Mouse (Mus musculus): Measurements from ENCODE around the gene Ncapd2. TPM values are rescaled to one million over a fixed set of nuclear protein-coding genes. Genes with fewer than 3 reads are reported as not detected.
A peak's percentile ranks its signal among the peaks of the same experiment; 100 is the strongest.

The Ncapd2 gene
- 100 to 1,000 TPM; 101 to 111 TPM for total RNA-seq (2021)

GRCm38 (mm10) chr6:125191332-125192015 is at the start of gene Ncapd2, which contains the start of gene Mrpl51:
TSS of gene Ncapd2 (minus strand) at chr6:125191701.
TSS of gene Mrpl51 (plus strand) at chr6:125191801.
- DNase-seq, result peak; percentile 98

GRCm38 (mm10) chr6:125240617-125241016 is 49.1 kb upstream of the Ncapd2 start:
- no peak for DNase-seq

- no peak for DNase-seq
Observed at GRCm38 (mm10) chr6:125239547-125239946, 48.0 kb upstream of the Ncapd2 start.

DNA sequence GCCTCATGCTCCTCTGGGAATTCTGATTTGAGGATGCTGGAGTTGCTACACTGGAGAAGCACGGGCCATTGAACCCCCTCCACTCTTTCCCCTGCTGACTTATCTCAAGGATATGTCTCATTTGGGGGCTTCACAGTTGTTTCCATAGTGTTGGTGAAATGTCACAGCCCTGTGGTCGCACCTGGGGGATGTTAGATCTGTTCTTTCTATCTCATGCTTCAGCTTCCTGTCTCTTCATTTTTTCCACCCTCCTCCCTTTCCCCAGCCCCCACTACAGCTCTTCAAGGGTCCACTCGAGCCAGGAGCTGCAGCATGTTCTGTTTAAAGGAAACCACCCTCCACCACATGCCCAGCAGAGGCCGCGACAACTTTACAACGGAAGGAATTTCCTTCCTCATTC is 46.9 kb upstream of the Ncapd2 start:
- no peak for DNase-seq

DNA sequence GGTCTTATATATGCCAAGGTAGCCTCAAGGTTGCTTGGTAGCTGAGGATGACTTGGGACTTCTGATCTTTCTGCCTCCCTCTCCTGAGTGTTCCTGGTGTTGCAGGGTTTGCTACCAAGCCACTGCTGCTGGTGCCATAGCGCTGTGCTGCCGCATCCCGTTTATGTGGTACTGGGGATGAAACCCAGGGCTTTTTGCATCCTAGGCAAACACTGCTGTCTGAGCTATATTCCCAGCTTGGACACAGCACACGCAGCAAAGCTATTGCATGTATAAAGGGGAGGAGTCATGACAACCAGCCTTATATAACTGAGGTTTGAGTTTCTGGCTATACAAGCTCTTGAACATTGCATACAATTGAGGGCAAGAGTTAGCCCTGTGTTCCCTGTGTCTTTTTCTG is 45.9 kb upstream of the Ncapd2 start:
- DNase-seq, result no peak

DNA sequence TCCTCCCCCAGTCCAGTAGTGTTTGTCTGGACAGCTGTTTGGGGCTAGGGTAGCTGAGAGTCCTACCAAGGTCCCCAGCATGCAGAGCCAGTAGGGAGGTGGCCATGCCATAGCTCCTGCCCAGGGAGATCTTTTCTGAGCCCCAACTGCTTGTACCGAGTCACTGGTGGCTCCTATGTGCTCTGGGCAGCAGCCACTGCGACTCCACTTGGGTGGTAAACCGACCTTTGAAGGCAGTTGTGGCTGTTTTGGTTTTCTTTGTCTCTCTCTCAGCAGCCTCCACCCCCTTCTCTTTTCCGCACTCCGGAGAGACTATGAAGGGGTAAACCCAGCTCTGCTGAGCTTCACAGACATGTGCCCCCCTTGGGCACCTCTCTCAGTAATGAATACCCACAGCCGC is 45.3 kb upstream of the Ncapd2 start, which contains the start of gene Cd27:
Gene Cd27 (minus strand): TSS at position 229 of the 400 bp plus-strand sequence.
- no peak for DNase-seq

- DNase-seq, result no peak
Observed at GRCm38 (mm10) chr6:125236341-125236740, 44.8 kb upstream of the Ncapd2 start.

GRCm38 (mm10) chr6:125234520-125234828 is 43.0 kb upstream of the Ncapd2 start:
- no peak for DNase-seq

- DNase-seq, result peak; percentile 33
Observed at GRCm38 (mm10) chr6:125233816-125234519, 42.5 kb upstream of the Ncapd2 start.

DNA sequence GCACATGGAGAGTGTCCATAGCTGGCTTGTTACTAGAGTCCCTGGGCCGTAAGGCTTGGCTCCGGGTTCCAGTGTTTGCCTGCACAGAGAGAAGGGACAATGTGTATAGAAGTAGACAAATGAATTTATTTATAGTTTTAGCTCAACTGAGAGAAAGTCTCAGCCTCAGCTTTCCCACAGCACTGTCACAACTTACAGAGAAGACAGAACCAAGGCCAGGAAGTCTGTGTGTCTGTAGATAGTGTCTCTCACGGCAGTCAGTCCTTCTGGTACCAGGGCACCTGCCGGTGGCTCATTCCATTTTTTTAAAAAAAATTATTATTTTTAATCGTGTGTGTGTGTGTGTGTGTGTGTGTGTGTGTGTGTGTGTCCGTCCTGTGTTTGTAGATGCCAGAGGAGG is 41.0 kb upstream of the Ncapd2 start:
- no peak for DNase-seq

DNA sequence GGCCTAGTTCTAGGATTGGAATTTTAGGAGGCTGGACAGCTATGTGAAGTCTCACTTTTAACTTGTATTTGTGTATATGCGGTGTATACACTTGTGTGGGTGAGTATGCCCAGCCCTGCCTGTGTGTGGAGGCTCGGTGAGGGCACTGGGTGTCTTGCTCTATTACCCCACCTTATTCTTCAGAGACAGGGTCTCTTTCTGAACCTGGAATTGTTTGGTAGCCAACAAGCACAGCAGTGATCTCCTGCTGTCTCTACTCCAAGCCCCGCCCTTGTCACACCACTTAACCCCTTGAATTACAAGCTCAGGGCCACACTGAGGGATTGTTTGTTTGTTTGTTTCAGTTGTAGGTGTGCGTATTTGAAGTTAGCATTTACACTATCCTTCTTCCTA is 40.5 kb upstream of the Ncapd2 start:
- no peak for DNase-seq

DNA sequence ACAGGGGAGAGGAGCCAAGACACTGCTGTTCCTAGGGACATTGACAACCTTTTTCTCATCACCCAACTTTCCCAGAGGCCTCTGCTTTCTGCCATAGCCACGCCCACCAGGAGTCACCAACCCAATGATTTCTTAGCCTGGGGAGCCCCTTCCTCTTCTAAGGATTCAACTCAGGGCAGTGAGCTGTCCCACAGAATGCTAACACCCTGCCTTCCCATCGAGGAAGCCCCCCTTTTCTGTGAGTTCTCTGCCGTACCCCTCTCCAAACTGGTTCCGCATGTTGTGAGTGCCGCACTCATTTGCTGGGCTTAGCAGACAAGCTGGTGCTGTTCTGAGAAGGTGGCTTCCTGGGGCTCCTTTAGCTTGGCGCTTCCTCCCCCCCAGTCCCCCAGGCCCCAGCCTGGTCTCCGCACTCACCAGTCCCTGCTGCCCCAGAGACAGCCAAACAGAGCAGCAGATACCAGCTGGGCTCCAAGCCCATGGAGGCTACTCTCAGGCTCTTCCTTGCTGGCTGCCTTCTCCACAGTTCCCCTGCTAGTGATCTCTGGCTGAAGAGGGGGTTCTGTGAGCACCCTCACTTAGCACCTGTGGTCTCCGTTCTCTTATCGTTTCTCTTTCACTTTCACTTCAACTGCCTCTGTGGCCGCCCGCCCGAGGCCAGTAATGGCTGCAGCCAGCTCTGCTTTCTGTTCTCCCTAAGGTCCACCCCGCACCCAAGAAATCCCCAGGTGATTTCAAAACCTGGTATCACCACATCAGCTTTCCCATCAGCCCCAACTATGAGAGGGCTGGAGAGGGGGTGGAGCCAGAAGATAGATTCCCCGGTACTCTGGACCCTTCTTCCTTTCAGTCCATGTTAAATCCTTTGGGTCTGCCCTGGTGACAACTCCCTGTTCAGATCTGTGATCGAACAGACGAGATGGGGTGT is 39.9 kb upstream of the Ncapd2 start, which contains the start of gene Tapbpl:
Gene Tapbpl (minus strand): TSS at position 744 of the 928 bp plus-strand sequence.
- peak; percentile 69 for DNase-seq

DNA sequence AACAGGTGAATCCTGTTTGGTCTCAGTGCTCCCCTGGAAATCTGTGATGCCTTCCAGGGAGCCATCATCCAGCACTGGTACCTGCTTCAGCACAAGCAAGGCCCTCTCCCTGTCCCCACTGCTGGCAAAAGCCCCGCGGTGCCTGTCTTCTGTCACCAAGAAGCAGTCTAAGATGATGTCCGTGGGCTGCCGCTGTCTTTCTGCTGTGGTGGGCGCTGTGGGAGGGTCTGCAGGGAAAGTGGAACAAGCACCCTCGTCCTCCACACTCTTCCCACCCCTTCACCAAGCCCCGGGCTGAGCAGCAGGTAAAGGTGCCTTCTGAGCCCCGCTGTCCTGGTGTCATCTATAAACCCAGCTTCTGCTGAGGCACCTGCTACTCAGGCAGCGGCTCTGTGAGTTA is 39.1 kb upstream of the Ncapd2 start:
- DNase-seq, result no peak

- DNase-seq, result no peak
Observed at GRCm38 (mm10) chr6:125225518-125226115, 34.1 kb upstream of the Ncapd2 start.

GRCm38 (mm10) chr6:125222577-125222976 is 31.1 kb upstream of the Ncapd2 start:
- DNase-seq, result no peak

- DNase-seq, result no peak
Observed at GRCm38 (mm10) chr6:125222146-125222545, 30.6 kb upstream of the Ncapd2 start.

DNA sequence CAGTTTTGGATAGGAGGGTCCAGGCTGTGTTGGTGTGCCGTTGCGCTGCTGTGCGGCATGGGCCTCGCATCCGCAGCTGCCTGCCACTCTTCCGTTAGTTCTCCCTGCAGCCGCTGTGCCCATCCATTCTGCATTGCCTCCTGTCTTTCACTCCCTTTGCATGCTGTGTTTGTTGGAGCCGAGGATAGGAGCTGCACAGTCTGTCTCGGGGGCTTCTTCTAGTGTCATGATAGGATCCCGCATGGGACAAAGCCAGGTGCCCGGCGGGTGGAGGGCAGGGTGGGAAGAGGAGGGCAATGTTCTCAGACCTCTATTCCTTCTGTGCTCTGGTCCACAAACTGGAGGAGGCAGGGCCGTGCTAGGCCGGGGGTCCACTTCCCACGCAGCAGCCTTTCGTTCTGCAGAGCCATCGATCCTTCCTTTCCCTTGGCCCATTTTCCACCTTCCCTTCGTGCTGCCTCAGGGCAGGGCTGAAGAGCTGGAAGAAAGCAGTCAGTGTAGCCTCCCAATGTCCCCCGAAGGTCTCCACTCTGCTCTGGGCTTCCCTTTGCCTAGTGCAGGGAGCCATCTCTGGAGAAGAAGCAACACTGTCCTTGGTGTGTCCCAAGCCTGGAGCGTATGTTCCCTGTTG is 29.7 kb upstream of the Ncapd2 start:
- DNase-seq, result no peak

DNA sequence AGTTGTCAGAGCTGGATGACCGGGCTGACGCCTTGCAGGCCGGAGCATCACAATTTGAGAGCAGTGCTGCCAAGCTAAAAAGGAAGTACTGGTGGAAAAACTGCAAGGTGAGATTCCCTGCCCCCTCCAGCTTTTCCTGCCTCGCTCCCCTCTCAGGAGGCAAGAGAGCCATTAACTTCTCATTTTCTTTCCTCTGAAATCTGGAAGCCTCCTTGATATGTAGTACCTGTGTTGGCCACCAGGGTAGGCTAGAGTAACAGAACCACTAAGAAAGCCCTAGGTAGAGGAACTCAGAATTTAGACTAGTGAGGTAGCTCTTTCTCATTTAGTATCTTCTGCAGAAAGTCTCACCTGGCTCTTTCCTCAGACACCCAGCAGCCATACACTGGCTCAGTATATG is 27.5 kb upstream of the Ncapd2 start:
- DNase-seq, result peak; percentile 76

GRCm38 (mm10) chr6:125217899-125218298 is 26.4 kb upstream of the Ncapd2 start:
- no peak for DNase-seq

DNA sequence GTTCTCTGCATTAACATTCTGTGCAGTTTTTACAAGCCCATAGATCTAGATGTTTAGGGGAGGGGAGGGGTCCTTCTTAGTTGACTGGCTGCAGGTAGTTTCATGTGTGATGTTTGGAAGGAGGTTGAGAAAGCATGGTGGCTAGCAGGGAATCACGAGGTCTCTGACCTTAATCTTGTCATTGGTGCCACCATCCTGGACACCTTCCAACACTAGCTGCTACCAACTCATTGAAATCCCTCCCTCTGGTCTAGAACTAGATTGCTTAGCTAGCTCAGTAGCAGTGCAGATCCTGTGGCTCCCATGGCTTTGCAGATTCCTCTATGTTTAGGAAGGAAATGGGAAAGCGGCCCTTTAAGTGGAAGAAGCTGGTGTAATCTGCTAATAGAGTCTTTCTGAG is 25.4 kb upstream of the Ncapd2 start:
- DNase-seq, result no peak

DNA sequence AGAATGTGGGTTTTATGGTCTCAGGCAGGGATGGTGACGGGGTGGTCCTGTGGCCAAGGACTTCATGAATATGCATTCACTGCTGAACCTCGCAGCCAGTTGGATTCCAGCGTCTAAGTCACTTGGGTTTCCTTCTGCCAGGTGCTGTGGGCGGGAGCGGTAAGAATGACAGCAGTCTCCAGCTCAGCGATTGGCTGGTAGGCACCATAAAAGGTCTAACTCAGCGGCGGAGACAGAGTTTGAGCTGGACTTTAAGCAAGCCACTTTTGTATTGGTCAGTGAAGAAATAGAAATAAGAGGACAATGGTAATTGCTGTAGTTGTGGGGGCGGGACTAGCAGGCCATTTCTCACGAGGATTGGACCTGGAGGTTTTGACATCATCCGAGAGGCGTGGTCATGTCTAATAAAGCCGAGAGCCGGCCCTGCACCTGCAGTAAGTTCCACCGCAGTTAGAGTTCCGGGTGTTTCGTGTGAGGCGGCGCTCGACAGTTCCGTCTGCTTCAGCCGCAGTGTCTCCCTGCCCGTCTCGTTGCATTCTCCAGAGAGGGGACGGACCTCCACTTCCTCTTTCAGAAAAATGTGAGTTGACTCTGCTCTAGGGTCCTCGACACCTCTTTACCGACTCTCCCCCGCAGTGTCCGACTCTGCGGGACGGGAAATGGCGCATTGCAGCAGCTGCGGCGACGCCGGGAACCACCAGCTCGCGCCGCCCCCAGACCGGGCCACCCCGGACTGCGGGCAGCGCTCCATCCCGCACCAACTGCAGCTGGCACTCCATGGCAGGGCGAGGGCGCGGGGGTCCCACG is 23.9 kb upstream of the Ncapd2 start, which contains the start of gene Vamp1:
Gene Vamp1 (plus strand): TSS at position 404 of the 807 bp plus-strand sequence.
- peak; percentile 94 for DNase-seq
